Mouse (Mus musculus): Measurements from ENCODE around the gene Syn2. TPM values are rescaled to one million over a fixed set of nuclear protein-coding genes. Genes with fewer than 3 reads are reported as not detected.

Syn2 gene
- polyA plus RNA-seq (2012; rRNA removed), result 3.0 TPM in 2 replicates

DNA sequence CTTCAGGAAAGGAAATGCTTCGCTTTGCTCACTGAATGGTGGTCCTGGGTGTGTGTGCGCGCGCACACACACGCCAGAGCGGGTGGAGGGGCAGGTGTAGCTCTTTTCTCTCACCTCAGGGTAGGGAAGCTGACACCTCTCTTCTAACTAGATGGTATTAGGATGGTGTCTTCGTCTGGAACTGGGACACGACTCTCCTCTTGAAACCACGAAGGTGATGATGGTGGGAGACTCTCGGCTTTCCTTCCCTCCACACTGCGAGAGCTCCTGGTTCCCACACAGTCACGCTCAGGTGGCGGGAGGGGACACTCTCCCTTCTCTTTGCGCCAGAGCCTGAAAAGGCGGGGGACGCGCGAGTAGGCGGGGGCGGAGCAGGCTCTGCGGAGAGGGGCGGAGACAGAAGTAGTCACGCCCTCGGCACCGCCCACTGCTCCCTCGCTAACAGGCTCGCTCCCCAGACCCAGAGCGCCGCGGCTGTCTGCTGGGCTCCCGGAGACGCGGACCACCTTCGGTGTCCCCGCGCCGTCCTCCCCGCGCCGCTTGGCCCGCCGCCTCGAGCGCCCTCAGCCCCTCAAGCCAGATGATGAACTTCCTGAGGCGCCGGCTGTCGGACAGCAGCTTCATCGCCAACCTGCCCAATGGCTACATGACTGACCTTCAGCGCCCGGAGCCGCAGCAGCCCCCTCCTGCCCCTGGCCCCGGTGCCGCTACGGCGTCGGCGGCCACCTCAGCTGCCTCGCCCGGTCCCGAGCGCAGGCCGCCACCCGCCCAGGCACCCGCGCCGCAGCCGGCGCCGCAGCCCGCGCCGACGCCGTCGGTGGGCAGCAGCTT, at the start of gene Syn2:
TSS of gene Syn2 (plus strand) at position 402 of the 831 bp plus-strand sequence.
- WGBS, result 1% methylated on average over 75 of the region's 75 CpGs

DNA sequence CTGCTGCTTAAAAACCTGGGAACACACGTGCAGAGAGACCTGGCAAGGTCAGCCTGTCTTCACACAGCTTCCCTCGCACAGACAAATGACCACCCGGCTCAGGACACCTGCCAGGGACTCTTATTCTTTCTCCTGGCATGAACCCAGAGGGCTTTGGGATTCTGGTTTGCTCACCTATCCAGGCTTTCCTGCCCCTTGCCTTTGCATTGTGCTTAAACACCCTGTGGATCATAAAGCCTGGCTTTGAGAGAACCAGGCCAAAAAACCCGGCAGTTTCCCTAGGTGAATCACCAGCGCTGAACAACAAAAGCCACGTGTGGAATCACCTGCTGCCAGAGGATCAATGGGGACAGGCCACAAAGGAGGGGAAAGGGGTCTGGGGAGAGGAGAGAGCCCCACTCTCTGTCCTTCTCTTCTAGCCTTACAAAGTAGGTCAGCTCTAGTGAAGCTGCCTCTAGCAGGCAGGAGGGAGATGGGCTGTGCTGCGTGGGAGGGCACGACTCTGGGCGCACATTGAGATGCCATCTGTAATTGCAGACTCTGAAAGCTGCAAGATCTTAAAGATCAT, 49.3 kb upstream of the Syn2 start:
- DNase-seq (ENCODE audit: low read depth, low spot score), result no peak
- WGBS, result 37% methylated on average over 9 of the region's 9 CpGs

More for the DNA sequence above, at the start of gene Syn2:
- DNase-seq (ENCODE audit: low read depth, low spot score), result peak; percentile 42

DNA sequence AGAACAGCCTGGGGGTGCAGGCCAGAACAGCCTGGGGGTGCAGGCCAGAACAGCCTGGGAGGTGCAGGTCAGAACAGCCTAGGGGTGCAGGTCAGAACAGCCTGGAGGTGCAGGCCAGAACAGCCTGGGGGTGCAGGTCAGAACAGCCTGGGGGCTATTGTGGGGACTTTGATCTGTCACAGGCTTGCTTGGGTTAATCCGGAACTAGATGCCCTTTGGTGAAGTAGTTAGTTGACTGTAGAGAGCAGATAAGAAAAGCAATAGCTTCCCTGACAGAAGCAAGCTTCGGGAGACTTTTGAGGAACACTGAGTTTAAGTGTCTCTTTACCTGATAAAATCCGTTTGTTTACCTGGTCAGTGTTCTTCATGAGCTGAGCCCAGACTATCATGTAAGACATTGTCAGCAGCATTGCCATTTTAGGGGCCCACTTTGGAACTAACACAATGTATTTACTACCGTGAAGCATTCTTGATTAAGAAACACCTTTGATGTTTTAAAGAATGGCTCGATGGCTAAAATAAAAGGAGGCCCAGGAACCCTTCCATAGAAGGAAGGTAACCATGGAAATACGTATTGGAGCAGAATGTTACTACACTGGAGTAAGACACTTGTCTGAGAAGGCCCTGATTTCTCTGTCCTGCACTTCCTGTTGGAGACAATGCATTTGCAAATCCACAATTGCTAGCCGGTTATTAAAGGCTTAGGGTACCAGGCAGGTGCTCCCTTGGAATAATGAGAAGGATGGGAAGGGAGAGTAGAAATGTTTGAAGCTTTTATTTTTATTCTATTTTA, 46.2 kb upstream of the Syn2 start:
- DNase-seq (ENCODE audit: low read depth, low spot score), result no peak
- WGBS, result 32% methylated on average over 7 of the region's 7 CpGs

DNA sequence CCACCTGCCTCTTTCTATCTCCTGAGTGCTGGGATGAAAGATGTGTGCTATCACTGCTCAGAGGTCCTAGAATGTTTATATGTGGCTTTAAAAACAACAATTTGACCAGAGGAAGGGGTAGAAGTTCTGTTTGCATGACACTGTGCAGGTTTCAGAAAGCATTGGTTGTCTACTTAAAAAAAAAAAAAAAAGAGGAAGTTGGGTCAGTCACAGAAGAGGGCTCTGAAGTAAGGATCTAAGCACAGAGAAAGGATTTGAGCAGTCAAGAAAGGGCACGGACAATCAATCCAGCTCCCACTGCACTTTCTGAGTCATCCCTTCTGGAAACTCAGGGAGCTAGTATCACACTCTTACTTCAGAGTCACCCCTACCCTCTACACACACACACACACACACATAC, 43.0 kb upstream of the Syn2 start:
- 71% methylated on average over 1 of the region's 1 CpGs for WGBS
- no peak for DNase-seq (ENCODE audit: low read depth, low spot score)

DNA sequence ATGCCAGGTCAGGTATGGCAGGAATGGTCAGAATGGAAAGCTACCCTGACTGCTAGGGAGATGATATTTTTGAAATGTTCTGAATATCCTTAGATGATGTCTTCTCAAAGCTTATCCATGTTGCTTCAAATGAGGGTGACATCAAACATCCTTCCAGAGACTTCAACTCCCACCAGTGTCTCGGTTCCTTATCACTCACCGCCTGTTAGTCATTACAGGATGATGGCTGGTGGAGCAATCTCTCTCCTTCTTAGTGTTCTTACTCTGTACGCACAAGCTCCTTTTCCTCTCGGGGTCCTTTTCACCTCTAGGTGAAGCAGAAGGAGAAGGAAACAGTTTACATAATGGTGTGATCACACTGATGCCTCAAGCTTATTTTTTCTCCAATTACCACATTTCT, 32.2 kb upstream of the Syn2 start:
- DNase-seq (ENCODE audit: low read depth, low spot score), result no peak
- WGBS, result 60% methylated on average over 4 of the region's 4 CpGs

DNA sequence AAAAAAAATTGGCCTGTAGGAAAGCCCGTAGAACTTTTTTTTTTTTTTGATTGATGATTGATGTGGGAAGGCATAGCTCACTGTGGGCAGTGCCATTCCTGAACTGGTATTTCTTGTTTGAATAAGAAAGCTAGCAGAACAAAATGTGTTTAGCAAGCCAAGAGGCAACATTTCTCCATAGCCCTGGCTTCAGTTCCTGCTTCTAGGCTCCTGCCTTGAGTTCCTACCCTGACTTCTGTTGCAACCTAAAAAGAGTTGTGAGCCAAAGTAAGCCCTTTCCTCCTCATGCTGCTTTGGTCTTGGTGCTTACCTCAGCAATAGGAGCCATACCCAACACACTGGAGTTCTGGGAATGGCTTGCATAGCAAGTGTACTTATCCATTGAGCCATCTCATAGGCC, 23.3 kb upstream of the Syn2 start:
- no peak for DNase-seq (ENCODE audit: low read depth, low spot score)
- WGBS, result 70% methylated on average over 1 of the region's 1 CpGs

DNA sequence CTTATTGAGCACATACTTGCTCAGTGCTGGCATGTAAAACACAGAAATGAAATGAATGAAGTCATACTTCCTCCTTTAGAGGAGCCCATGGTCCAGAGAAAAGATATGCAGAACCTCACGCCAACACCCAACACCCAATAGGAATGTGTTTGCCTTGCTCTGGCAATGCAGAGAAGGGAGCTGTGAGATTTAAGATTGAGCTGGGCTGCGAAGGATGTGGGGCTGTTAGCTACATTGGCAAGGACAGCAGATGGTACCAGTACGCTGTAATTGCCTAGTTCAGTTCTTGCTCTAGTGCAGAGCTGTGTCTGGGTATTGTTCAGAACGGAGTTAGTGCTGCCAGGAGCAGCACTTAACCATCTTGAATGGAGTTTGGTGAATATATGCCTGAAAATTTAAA, 12.5 kb upstream of the Syn2 start:
- no peak for DNase-seq (ENCODE audit: low read depth, low spot score)
- WGBS, result 87% methylated on average over 4 of the region's 4 CpGs

DNA sequence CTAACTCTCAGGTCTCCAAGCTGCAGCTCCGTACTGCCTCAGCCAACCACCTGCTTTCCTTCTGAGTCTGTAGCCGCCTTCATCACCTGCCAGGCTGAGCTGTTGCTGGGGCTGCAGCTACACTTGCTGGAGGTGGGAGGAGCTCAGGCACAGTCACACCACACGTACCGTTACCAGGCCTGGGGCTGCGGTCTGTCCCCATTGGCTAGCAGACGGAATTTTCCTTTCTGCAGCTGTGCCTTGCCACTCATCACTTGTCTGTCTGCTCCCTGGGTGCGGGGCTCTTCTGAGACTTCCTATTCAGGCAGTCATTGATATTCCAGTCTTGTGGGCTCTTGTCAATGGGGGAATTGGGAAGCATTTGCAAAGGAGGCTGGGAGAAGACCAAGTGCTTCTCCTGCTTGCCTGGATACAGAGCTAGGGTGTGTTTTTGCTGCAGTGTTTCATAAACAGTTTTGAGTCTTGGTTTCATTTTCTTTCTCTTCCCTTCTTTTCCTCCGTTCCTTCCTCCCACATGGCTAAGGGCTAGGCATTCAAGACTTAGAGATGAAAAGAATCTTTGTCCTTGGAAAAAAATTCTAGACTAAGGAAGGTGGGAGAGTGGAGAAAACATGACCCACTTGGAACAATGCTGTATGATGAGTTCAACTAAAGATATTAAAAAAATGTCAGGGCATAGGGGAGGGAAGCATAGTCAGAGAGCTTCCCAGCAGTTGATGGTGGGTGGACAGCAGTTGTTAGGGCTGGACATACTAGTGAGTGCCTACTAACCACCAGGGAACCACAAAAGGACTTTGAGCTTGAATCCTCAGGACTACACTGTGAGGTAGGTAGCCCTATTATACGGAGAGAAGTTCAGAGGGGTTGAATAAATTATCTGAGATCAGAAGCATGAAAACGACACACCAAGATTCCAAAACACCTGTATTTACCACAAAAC, 11.2 kb upstream of the Syn2 start:
- WGBS, result 26% methylated on average over 10 of the region's 10 CpGs
- DNase-seq (ENCODE audit: low read depth, low spot score), result no peak

DNA sequence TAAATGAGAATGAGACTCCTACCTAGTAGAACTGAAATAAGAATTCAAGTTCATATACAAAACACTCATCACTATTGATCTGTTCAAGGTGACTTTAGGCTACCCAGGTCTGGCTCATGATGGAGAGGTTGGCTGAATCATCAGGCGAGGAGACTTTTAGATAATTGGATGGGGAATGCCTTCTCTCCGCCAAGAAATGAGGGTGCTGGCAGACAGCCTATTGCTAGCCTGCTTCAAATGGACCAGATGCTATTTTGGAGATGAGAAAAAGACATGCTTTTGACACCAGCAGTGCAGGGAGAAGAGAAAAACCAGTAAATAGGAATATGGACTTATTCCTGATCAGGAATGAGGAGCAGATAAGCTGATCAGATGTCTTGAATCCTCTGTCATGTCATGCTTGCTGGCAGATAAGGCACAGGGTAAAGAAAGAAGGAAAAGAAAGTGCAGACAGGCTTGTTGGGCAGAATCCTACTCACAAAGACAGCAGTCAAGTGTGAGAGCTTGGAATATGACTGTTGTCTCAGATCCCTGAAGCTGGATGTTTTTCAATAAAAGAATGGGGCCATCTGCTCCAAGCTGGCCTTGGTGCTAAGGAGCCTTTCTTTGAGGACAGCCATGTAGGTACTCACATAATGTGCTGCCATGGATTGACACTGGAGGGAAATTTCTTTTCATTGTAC, 9.9 kb upstream of the Syn2 start:
- WGBS, result 68% methylated on average over 2 of the region's 2 CpGs
- DNase-seq (ENCODE audit: low read depth, low spot score), result no peak

DNA sequence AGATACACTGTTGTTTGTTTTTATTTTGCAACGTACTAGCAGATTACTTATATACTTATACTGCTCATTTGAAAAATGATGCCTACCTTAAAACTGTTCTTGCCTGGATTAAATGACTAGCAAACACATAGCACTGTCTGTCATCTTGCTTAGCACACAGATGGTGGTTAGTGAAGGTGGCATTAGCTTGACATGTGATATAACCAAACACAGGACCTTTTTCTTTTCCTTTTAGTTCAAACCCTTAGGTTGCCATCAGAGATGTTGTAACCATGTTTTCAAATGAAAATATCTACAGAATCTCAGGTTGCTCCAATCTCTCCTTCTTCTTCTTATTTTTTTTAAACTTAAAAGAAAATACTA, 9.4 kb upstream of the Syn2 start:
- 83% methylated on average over 1 of the region's 1 CpGs for WGBS
- DNase-seq (ENCODE audit: low read depth, low spot score), result no peak

DNA sequence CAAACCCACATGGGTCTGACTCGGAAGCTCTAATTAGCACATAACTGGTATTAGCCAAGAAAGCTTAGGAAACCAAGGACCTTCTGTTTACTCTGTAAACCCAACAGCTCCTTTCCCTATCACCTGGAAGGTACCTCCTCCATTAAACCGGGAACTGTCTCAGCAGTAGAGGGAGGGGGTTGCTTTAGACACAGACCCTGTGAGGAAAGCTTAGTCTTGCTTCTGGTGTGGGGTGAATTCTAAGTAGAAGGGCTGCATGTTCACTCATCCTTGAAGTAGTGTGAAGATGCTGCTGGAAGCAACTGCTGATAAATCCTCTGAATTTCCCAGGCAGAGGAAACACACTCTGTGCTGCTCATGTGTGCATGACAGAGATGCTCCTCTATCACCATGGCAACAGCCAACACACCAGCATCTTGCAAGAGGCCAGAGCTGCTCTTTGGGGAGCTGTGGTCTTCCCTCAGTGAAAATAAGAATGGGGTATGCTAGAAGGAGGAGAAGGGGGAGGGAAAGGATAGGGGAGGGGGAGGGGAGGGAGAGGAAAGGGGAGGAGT, 8.4 kb upstream of the Syn2 start:
- DNase-seq (ENCODE audit: low read depth, low spot score), result no peak
- WGBS, result 35% methylated on average over 2 of the region's 2 CpGs

DNA sequence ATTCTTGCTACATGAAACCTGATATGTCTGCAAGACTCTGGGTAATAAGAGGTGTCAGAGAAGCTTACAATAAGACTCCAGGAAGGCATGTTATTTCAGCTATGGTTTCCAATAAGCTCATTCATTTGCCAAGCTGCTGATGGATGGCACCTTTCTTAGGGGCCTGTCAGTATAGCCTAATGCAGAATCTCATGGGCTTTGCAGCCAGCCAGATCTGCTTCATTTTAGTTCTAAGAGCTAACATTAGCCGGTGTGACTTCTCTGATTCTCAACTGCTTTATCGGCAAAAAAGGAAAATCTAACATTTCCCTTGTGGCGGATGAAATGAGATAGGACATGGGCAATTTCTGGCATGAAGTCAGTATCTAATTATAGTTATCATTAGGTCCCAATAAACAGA, 7.9 kb upstream of the Syn2 start:
- DNase-seq (ENCODE audit: low read depth, low spot score), result no peak
- WGBS, result 32% methylated on average over 3 of the region's 3 CpGs

DNA sequence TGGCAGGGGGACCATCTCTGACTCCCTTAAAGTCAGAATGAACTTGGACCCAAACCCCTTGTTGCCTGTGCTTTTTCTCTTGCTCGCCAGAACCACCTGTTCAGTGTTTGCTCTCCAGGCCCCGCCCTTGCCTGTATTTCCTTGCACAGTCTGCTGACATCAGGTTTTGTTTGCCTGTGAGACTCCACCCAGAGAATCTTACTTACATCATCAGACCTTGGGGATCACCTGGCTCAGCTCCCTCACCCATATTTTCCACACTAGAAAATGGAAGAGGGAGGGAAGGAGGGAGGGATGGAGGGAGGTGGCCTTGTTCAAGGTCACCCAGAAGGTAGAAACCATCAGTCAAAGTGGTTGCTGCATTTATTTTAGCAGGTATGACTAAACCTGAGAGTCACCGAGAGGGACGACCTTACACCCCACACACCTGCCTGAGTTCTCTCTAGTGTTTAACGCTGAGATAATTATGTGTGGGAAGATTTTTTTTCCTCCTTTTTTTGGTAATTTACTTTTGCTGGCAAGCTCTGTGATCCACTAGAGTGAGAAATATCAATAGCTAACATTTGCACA, 7.4 kb upstream of the Syn2 start:
- DNase-seq (ENCODE audit: low read depth, low spot score), result peak; percentile 70
- WGBS, result 34% methylated on average over 5 of the region's 5 CpGs

DNA sequence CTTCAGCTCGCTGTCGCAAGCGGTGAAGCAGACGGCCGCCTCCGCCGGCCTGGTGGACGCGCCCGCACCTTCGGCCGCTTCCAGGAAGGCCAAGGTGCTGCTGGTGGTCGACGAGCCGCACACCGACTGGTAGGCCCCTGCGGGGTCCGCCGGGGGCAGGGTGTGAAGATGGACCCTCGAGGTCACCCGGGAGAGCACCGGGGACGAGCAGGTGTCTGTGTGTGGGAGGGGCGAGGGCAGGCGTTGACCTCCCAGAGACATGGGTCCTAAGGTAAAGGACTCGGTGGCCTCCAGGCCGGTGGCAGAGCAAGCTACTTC, 589 bp downstream of the Syn2 start:
- 3% methylated on average over 27 of the region's 27 CpGs for WGBS

DNA sequence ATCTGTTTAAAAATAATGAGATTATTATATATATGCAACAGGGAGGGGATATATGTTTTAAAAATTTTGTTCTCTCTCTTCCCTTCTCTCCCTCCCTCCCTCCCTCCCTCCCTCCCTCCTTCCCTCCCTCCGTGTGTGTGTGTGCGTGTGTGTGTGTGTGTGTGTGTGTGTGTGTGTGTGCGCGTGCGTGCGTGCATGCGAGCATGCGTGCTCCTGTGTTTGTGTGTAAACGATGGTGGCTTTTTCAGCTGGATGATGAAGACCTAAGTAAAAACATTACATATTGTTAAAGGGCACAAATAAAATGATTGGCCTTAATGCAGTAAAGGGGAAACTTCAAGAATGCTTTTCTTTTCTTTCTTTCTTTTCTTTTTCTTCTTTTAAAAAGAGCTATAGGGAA, 1.5 kb downstream of the Syn2 start:
- no peak for DNase-seq (ENCODE audit: low read depth, low spot score)
- 79% methylated on average over 9 of the region's 9 CpGs for WGBS

More for the DNA sequence above, 589 bp downstream of the Syn2 start:
- DNase-seq (ENCODE audit: low read depth, low spot score), result no peak

DNA sequence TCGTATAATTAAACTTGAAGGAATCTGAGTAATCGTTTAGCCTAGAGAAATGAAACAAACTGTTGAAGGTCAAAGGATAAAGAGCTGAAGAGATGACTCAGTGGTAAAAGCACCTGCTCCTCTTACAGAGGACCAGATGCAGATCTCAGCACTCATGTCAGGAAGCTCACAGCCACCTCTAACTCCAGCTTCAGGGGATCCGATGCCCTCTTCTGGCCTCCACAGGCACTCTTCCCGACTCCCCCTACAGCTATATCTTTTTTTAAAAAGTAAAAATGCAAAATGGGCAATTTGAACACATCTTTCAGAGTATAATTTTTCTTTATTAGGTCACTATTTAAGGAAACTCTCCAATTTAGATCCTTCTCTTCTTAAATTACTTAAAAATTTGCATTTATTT, 6.7 kb downstream of the Syn2 start:
- no peak for DNase-seq (ENCODE audit: low read depth, low spot score)
- 42% methylated on average over 4 of the region's 4 CpGs for WGBS

DNA sequence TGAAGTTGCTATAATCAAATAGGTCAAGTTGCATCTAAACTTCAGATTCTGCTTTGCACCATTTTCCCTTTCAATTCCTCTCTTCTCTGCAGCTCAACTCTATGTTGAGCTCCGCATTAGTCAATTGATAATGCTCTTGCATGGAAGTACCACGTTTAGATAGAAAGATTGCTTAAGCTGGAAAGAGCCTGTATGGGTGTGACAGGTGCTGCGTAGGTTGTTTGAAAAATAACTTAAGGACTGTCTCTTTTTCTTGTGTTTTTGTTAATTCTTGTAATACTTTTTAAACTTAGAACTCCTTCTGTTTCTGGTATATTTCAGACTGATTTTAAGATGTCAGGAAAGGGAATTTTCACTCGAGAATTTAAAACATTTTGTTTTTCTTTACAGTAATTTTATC, 26.5 kb downstream of the Syn2 start:
- WGBS, result 63% methylated on average over 4 of the region's 4 CpGs

DNA sequence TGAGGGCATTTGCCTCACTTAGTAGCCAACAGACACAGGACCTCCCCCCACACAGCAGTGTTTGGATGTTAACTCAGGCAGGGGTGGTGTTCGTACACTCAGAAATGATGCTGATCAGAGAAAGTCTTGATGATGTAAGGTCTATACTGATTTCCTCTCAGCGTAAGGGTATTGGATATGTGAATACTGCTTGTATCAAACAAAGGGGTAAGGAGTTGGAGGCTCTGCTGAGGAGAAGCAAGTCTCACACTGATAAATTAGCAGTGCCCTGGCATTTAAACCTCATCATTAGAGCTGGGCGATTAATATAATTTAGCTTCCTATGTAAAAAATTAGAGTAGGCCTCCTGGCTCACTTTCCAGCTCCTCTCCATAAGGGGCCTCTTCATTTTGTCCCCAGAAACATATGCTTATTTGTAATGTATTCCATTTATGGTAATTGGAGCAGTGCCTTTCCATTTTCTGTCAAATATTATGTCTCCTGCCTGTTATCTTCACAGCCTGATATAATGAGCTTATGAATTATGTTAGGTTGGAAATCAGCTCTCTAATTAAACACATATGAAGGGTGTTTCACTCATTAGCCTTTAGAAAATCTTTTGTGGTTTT, 31.3 kb downstream of the Syn2 start:
- no peak for DNase-seq (ENCODE audit: low read depth, low spot score)
- 87% methylated on average over 3 of the region's 3 CpGs for WGBS

More for the DNA sequence above, 26.5 kb downstream of the Syn2 start:
- no peak for DNase-seq (ENCODE audit: low read depth, low spot score)

Measured in large intestine, adult 2 months (tissue).